Mouse (Mus musculus) liver, postnatal 0 days (tissue): Measurements from ENCODE around the gene Best2. TPM values are rescaled to one million over a fixed set of nuclear protein-coding genes. Genes with fewer than 3 reads are reported as not detected.

ENCODE experiments used
- ATAC-seq: fragments of 200-750 bp; cut with Nextera tagmentation; 2 replicates; pipeline ENCODE4 v1.8.0; 2017; ENCODE audit warnings: mild to moderate bottlenecking, moderate library complexity
- DNase-seq: peaks from one replicate; pipeline ENCODE4 v3.0.0-alpha.2; 2016
- H3K27ac ChIP-seq: fragments of 300-500 bp; sonication (generic); 2 replicates; pipeline ENCODE4 v1.5.1; 2014; ENCODE audit warnings: antibody characterized with exemption, moderate library complexity, mild to moderate bottlenecking, low read depth
- H3K27me3 ChIP-seq: fragments of 300-500 bp; sonication (generic); 2 replicates; pipeline ENCODE4 v1.6.1; 2014; ENCODE audit warnings: low read length, control low read depth, mixed read lengths; ENCODE audit not compliant: insufficient read depth
- H3K36me3 ChIP-seq: fragments of 300-500 bp; sonication (generic); replicated peaks from 2 replicates; pipeline ENCODE4 v1.6.1; 2014; ENCODE audit warnings: mild to moderate bottlenecking, control low read depth, low read length, moderate library complexity, mixed read lengths; ENCODE audit not compliant: insufficient read depth
- H3K4me1 ChIP-seq: fragments of 300-500 bp; sonication (generic); 2 replicates; pipeline ENCODE4 v1.6.1; 2014; ENCODE audit warnings: antibody characterized with exemption, mild to moderate bottlenecking, control low read depth; ENCODE audit not compliant: insufficient read depth
- H3K4me2 ChIP-seq: fragments of 300-500 bp; sonication (generic); 2 replicates; pipeline ENCODE4 v1.6.1; 2014; ENCODE audit warnings: low read depth, mild to moderate bottlenecking, low read length, moderate library complexity, mixed read lengths
- H3K4me3 ChIP-seq: fragments of 300-500 bp; sonication (generic); 2 replicates; pipeline ENCODE4 v1.5.1; 2014; ENCODE audit warnings: low read depth, low read length
- H3K9ac ChIP-seq: fragments of 300-500 bp; sonication (generic); replicated peaks from 2 replicates; pipeline ENCODE4 v1.6.1; 2014; ENCODE audit warnings: mild to moderate bottlenecking, moderate library complexity
- H3K9me3 ChIP-seq: fragments of 300-500 bp; sonication (generic); 2 replicates; pipeline ENCODE4 v1.6.1; 2016; ENCODE audit warnings: mild to moderate bottlenecking, control low read depth, low read length, mixed read lengths
- CTCF ChIP-seq: sonication (generic); IDR thresholded peaks from 2 replicates; pipeline ENCODE4 v1.5.1; 2016; ENCODE audit warnings: antibody characterized with exemption, low read depth
- EP300 ChIP-seq: IDR thresholded peaks from 2 replicates; pipeline ENCODE4 v1.6.1; 2016; ENCODE audit warnings: antibody characterized with exemption, low read depth, mild to moderate bottlenecking
- WGBS: fragments of 180-500 bp; shearing (Covaris S2); extraction: QIAGEN DNeasy Blood & Tissue Kit; methylation state at CpG from one replicate; pipeline ENCODE4 v1.1.7; 2014; ENCODE audit not compliant: insufficient replicate concordance; 5-methylcytosine and 5-hydroxymethylcytosine counted together
- polyA plus RNA-seq: library from polyadenylated mRNA; unstranded; fragments of >200 nt; fragmentation: Nextera tagmentation; extraction: Ambion mirVana; gene quantifications from 2 replicates; pipeline ENCODE4 v1.2.1, GENCODE M21; 2015

Best2 gene
- polyA plus RNA-seq, 1 experiment from 2014 or later = not detected

GRCm38 (mm10) chr8:85011242-85011641 lies 3.1 kb downstream of the Best2 start:
- H3K4me3 ChIP-seq = no peak overlapping the region
- ATAC-seq (no peak), DNase-seq (no peak)
- 11% methylated on average over 28 of the region's 28 CpGs for WGBS
- peaks cover 4% of the 10 kb centered on the region; the same call in 1 of the 2 replicates for H3K4me1 ChIP-seq
- H3K4me2 ChIP-seq = no peak overlapping the region
- TF ChIP-seq EP300 (no peak), CTCF (no peak)
- peaks cover 46% of the 10 kb centered on the region for H3K27me3 ChIP-seq
- no peaks in the 10 kb centered on the region for H3K36me3 ChIP-seq
- H3K9me3 ChIP-seq = no peaks in the 10 kb centered on the region
- no peak overlapping the region for H3K9ac ChIP-seq
- H3K27ac ChIP-seq = no peak overlapping the region

- Histone ChIP-seq H3K4me1 (no peaks in the 10 kb centered on the region), H3K9ac (no peak overlapping the region), H3K4me3 (no peak overlapping the region), H3K36me3 (no peaks in the 10 kb centered on the region; the same call in 1 of the 2 replicates), H3K27me3 (peaks cover 32% of the 10 kb centered on the region), H3K4me2 (no peak overlapping the region), H3K9me3 (no peaks in the 10 kb centered on the region), H3K27ac (no peak overlapping the region)
- DNase-seq = peak; percentile 79
- TF ChIP-seq CTCF = peak; percentile 76
- no peak for TF ChIP-seq EP300
- peak; percentile 58 for ATAC-seq
- 18% methylated on average over 25 of the region's 25 CpGs for WGBS
Measured at GRCm38 (mm10) chr8:85007686-85008085, 6.6 kb downstream of the Best2 start.

- TF ChIP-seq EP300 (no peak), CTCF (peak; percentile 99)
- peak overlapping the region; percentile 23; the same call in 1 of the 2 replicates for H3K4me2 ChIP-seq
Measured at GRCm38 (mm10) chr8:84997649-84998295, 16.6 kb downstream of the Best2 start.

GRCm38 (mm10) chr8:84996978-84997377 lies 17.4 kb downstream of the Best2 start:
- H3K9me3 ChIP-seq = no peaks in the 10 kb centered on the region
- WGBS = 82% methylated on average over 5 of the region's 5 CpGs
- no peak for ATAC-seq
- 0 out of 2 replicates have a peak, but pooled peaks cover 7% of the 10 kb centered on the region for H3K4me1 ChIP-seq
- H3K4me3 ChIP-seq = no peak overlapping the region
- no peak overlapping the region for H3K9ac ChIP-seq
- 0 out of 2 replicates have a peak, but pooled peaks cover 7% of the 10 kb centered on the region for H3K36me3 ChIP-seq
- no peak overlapping the region for H3K4me2 ChIP-seq
- no peaks in the 10 kb centered on the region for H3K27me3 ChIP-seq
- DNase-seq = no peak
- H3K27ac ChIP-seq = no peak overlapping the region
- TF ChIP-seq CTCF = no peak

More at GRCm38 (mm10) chr8:84997649-84998295, 16.6 kb downstream of the Best2 start:
- 0 out of 2 replicates have a peak overlapping the region, but pooled peaks have one; percentile 6 for H3K9ac ChIP-seq
- H3K27ac ChIP-seq = no peak overlapping the region
- ATAC-seq (peak; percentile 84), DNase-seq (peak; percentile 93)
- H3K36me3 ChIP-seq = peaks cover 7% of the 10 kb centered on the region; the same call in 1 of the 2 replicates
- WGBS = 8% methylated on average over 19 of the region's 19 CpGs
- H3K4me3 ChIP-seq = no peak overlapping the region
- no peaks in the 10 kb centered on the region for H3K9me3 ChIP-seq
- 0 out of 2 replicates have a peak, but pooled peaks cover 7% of the 10 kb centered on the region for H3K4me1 ChIP-seq
- no peaks in the 10 kb centered on the region for H3K27me3 ChIP-seq

GRCm38 (mm10) chr8:84995680-84996079 lies 18.7 kb downstream of the Best2 start:
- no peak overlapping the region for H3K4me2 ChIP-seq
- TF ChIP-seq EP300 = no peak
- no peak for TF ChIP-seq CTCF
- H3K9ac ChIP-seq = no peak overlapping the region
- 73% methylated on average over 25 of the region's 25 CpGs for WGBS
- H3K9me3 ChIP-seq = no peaks in the 10 kb centered on the region
- H3K27me3 ChIP-seq = no peaks in the 10 kb centered on the region
- DNase-seq (no peak), ATAC-seq (no peak)
- H3K4me1 ChIP-seq = peaks cover 13% of the 10 kb centered on the region
- 0 out of 2 replicates have a peak, but pooled peaks cover 7% of the 10 kb centered on the region for H3K36me3 ChIP-seq
- H3K27ac ChIP-seq = no peak overlapping the region
- no peak overlapping the region for H3K4me3 ChIP-seq

- no peaks in the 10 kb centered on the region for H3K9me3 ChIP-seq
- 0 out of 2 replicates have a peak, but pooled peaks cover 7% of the 10 kb centered on the region for H3K36me3 ChIP-seq
- no peak overlapping the region for H3K4me3 ChIP-seq
- no peak overlapping the region for H3K27ac ChIP-seq
- H3K9ac ChIP-seq = no peak overlapping the region
- no peaks in the 10 kb centered on the region for H3K27me3 ChIP-seq
- peaks cover 16% of the 10 kb centered on the region for H3K4me1 ChIP-seq
- no peak overlapping the region for H3K4me2 ChIP-seq
- no peak for DNase-seq
- no peak for TF ChIP-seq EP300
- no peak for TF ChIP-seq CTCF
- ATAC-seq = no peak
- 90% methylated on average over 9 of the region's 9 CpGs for WGBS
Measured at GRCm38 (mm10) chr8:84994375-84994774, 20.0 kb downstream of the Best2 start.
